Mouse (Mus musculus): ENCODE measurements at regions not wholly inside any gene's neighbourhood (a gene's known extent, or its start where the extent isn't known, plus 50 kb on each side); places are given as distances from the start of the nearest gene placed in this dataset.

DNA sequence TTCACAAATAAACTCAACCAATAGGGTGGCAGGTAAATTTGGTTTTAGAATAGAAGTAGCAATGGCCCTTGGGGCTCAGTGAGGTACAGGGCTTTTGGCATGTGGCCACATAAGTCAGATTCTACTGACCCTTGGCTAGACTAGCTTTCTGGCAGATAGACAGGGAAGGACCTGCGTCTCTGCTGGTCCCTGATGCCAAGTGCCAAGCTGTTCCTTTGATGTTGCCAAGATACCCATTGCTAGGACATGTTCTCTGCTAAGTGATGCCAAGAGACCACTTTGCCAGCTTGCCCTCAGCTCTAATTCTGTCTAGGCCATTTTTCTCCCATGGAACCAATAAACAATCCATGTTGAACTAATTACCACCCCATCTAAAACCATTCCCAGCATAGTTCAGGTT, 110.5 kb upstream of the Adcy1 start:
- Histone ChIP-seq H3K9ac (ENCODE audit: low read length) (no peak overlapping the region), H3K9me3 (ENCODE audit: control insufficient read depth, low read length) (no peaks in the 10 kb centered on the region), H3K27me3 (ENCODE audit: control insufficient read depth, insufficient read depth, low read length) (no peaks in the 10 kb centered on the region), H3K36me3 (ENCODE audit: control insufficient read depth, insufficient read depth, low read length) (no peaks in the 10 kb centered on the region), H3K4me2 (ENCODE audit: low read depth) (no peak overlapping the region), H3K27ac (ENCODE audit: low read depth, low read length) (no peak overlapping the region), H3K4me1 (ENCODE audit: control insufficient read depth, insufficient read depth, low read length) (no peaks in the 10 kb centered on the region), H3K4me3 (ENCODE audit: low read depth, low read length) (no peak overlapping the region)
- DNase-seq (ENCODE audit: low spot score) (no peak), ATAC-seq (ENCODE audit: insufficient read depth, low FRiP score, low TSS enrichment) (no peak)
- 95% methylated on average over 1 of the region's 1 CpGs for WGBS

DNA sequence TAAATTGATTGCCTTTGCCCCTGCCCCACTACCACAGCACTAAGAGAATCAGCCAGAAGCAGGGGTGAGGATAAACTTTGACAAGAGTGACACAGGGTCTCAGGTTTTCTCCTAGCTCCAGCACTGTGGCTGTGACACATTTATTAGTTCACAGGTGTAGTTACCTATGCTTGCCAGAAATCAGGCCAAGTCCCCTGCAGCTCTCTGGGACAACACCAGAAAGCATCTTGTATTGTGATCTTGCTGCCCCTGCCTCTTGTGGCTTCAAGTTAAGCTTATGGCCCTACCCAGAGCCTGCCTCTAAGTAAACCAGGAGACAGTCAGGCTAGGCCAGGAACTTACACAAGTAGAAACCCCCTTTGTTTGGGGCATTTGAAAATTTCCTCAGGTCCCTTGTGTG, 111.9 kb upstream of the Adcy1 start:
- ATAC-seq (ENCODE audit: insufficient read depth, low FRiP score, low TSS enrichment), result no peak
- no peaks in the 10 kb centered on the region for H3K36me3 ChIP-seq (ENCODE audit: control insufficient read depth, insufficient read depth, low read length)

DNA sequence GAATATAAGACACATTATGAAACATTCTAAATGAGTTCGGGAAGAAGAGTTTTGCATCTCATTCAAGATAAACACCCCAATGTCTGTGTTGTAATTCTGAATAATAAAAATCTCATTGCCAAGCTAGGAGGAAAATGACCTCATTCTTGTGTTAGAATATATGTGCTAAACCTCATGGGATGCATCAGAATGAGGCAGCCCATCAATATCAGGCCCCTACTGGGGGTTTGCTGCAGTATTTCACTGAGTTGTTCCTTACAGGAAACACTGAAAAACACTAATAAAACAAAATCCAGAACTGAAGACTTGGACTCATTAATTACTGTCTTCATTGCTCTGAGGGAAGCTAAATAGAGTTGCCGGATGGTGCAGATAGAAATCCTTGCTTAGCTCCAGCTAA, 111.6 kb upstream of the Gm11983 start:
- DNase-seq (ENCODE audit: low spot score) (no peak), ATAC-seq (ENCODE audit: insufficient read depth, low FRiP score, low TSS enrichment) (no peak)
- Histone ChIP-seq H3K4me1 (ENCODE audit: control insufficient read depth, insufficient read depth, low read length) (no peaks in the 10 kb centered on the region), H3K27ac (ENCODE audit: low read depth, low read length) (no peak overlapping the region), H3K4me3 (ENCODE audit: low read depth, low read length) (no peak overlapping the region), H3K9me3 (ENCODE audit: control insufficient read depth, low read length) (no peaks in the 10 kb centered on the region), H3K27me3 (ENCODE audit: control insufficient read depth, insufficient read depth, low read length) (no peaks in the 10 kb centered on the region), H3K4me2 (ENCODE audit: low read depth) (no peak overlapping the region), H3K36me3 (ENCODE audit: control insufficient read depth, insufficient read depth, low read length) (no peaks in the 10 kb centered on the region), H3K9ac (ENCODE audit: low read length) (no peak overlapping the region)
- WGBS, result 82% methylated on average over 2 of the region's 2 CpGs

More for the DNA sequence above, 111.9 kb upstream of the Adcy1 start:
- no peak for DNase-seq (ENCODE audit: low spot score)
- no peak overlapping the region for H3K4me3 ChIP-seq (ENCODE audit: low read depth, low read length)
- H3K9me3 ChIP-seq (ENCODE audit: control insufficient read depth, low read length), result no peaks in the 10 kb centered on the region
- H3K4me2 ChIP-seq (ENCODE audit: low read depth), result no peak overlapping the region
- no peak overlapping the region for H3K9ac ChIP-seq (ENCODE audit: low read length)
- H3K27ac ChIP-seq (ENCODE audit: low read depth, low read length), result no peak overlapping the region
- no peaks in the 10 kb centered on the region for H3K27me3 ChIP-seq (ENCODE audit: control insufficient read depth, insufficient read depth, low read length)
- no peaks in the 10 kb centered on the region for H3K4me1 ChIP-seq (ENCODE audit: control insufficient read depth, insufficient read depth, low read length)

DNA sequence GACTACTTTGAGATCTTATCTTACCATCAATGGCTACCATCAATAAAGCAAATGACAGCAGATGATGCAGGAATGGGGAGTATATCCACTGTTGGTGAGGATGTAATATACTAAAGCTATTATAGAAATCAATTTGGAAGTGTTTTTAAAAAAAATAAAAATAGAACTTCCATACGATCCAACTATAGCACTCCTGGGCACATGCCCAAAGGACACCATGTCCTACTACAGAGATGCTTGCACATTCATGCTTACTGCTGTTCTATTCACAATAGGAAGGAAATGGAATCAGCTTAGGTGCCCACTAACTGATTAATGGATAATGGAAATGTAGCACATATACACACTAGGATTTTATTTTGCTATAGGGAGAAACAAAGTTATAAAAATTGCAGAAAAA, 96.7 kb upstream of the Gm11983 start:
- no peaks in the 10 kb centered on the region for H3K4me1 ChIP-seq (ENCODE audit: control insufficient read depth, insufficient read depth, low read length)
- no peaks in the 10 kb centered on the region for H3K27me3 ChIP-seq (ENCODE audit: control insufficient read depth, insufficient read depth, low read length)
- H3K9me3 ChIP-seq (ENCODE audit: control insufficient read depth, low read length), result no peaks in the 10 kb centered on the region
- H3K4me2 ChIP-seq (ENCODE audit: low read depth), result no peak overlapping the region
- H3K9ac ChIP-seq (ENCODE audit: low read length), result no peak overlapping the region
- WGBS, result 91% methylated on average over 1 of the region's 1 CpGs
- H3K27ac ChIP-seq (ENCODE audit: low read depth, low read length), result no peak overlapping the region
- ATAC-seq (ENCODE audit: insufficient read depth, low FRiP score, low TSS enrichment) (no peak), DNase-seq (ENCODE audit: low spot score) (no peak)
- no peaks in the 10 kb centered on the region for H3K36me3 ChIP-seq (ENCODE audit: control insufficient read depth, insufficient read depth, low read length)
- H3K4me3 ChIP-seq (ENCODE audit: low read depth, low read length), result no peak overlapping the region

DNA sequence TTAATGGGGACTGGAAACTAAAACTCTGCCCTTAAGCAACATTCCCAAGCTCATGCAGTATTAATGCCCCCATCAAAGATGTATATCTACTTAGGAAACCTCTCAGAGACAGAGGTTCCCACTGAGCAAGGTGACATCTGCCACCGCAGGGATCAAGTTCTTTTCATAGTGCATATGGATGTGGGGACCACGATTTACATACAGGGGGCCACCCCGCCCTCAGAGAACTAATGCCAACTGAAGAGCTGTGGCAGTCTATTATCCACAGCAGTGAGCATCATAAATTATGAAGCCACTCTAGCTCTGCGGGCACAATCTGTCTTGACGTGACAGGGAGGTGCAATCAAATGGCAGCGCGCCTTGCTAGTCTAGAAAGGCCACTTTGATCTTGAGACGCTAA, 88.6 kb upstream of the Gm11983 start:
- peak; percentile 30 for DNase-seq (ENCODE audit: low spot score)
- Histone ChIP-seq H3K36me3 (ENCODE audit: control insufficient read depth, insufficient read depth, low read length) (no peaks in the 10 kb centered on the region), H3K4me1 (ENCODE audit: control insufficient read depth, insufficient read depth, low read length) (no peaks in the 10 kb centered on the region), H3K27me3 (ENCODE audit: control insufficient read depth, insufficient read depth, low read length) (no peaks in the 10 kb centered on the region), H3K27ac (ENCODE audit: low read depth, low read length) (no peak overlapping the region), H3K4me3 (ENCODE audit: low read depth, low read length) (no peak overlapping the region), H3K9me3 (ENCODE audit: control insufficient read depth, low read length) (no peaks in the 10 kb centered on the region), H3K9ac (ENCODE audit: low read length) (no peak overlapping the region), H3K4me2 (ENCODE audit: low read depth) (no peak overlapping the region)
- peak; percentile 67; the same call in 1 of the 2 replicates for ATAC-seq (ENCODE audit: insufficient read depth, low FRiP score, low TSS enrichment)
- WGBS, result 41% methylated on average over 8 of the region's 8 CpGs

DNA sequence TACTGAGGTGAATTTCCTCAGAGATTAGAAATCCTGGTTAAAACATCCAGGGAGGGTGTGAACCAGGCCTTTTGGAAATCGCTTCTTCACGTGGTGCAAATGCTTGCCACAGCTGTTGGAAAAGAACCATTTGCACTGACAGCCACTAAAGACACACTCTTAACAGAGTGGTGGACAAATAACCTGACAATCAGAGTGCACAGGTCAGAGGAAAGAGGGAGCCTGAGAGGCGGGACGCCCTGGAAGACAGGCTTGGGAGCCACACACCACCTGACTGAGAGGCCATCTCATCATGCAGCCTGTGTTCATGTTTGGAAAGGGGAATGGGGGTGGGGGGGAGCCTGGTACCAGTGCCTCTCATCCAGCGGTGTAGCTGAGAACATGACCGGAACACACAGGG, 87.0 kb upstream of the Gm11983 start:
- Histone ChIP-seq H3K9me3 (ENCODE audit: control insufficient read depth, low read length) (no peaks in the 10 kb centered on the region), H3K36me3 (ENCODE audit: control insufficient read depth, insufficient read depth, low read length) (no peaks in the 10 kb centered on the region), H3K4me3 (ENCODE audit: low read depth, low read length) (no peak overlapping the region), H3K4me1 (ENCODE audit: control insufficient read depth, insufficient read depth, low read length) (no peaks in the 10 kb centered on the region), H3K27me3 (ENCODE audit: control insufficient read depth, insufficient read depth, low read length) (no peaks in the 10 kb centered on the region), H3K27ac (ENCODE audit: low read depth, low read length) (no peak overlapping the region), H3K9ac (ENCODE audit: low read length) (no peak overlapping the region), H3K4me2 (ENCODE audit: low read depth) (no peak overlapping the region)
- 18% methylated on average over 6 of the region's 6 CpGs for WGBS
- ATAC-seq (ENCODE audit: insufficient read depth, low FRiP score, low TSS enrichment) (no peak; the same call in 1 of the 2 replicates), DNase-seq (ENCODE audit: low spot score) (no peak)

DNA sequence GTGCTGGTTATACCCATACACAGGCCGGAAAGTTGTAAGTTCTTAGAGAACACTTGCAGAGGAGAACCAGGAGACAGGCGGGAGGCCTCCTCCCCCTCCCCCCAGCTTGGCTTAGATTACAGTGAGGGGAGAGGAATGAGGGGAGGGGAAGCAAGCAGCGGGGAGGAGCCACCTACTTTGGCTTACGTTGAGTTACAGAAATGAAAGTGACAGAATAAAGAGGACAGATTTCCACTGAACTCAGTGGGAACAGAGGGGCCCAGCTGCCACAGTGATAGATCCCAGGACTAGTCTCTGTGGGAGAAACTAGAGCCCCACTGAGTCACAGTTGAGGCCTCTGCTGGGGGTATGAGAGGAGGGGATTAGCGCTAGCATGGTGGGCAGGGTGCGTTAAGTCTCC, 86.5 kb upstream of the Gm11983 start:
- DNase-seq (ENCODE audit: low spot score) (peak; percentile 38), ATAC-seq (ENCODE audit: insufficient read depth, low FRiP score, low TSS enrichment) (no peak)
- H3K4me2 ChIP-seq (ENCODE audit: low read depth), result no peak overlapping the region

DNA sequence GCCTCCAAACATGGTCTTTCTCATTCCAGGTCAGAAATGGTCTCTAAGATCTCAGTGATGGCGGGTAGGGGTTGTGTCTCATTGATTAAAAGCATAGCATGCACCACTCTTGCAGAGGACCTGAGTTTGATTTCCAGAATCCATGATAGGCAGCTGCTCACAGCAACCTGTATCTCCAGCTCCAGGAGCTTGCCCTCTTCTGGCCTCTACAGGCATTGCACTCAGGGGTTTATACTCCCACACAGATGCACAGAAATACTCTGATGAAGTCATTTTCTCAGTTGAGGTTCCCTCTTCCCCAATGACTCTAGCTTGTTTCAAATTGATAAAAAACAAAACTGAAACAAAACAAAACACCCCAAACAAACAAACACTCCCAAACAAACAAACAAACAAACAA, 81.1 kb upstream of the Gm11983 start:
- H3K9me3 ChIP-seq (ENCODE audit: control insufficient read depth, low read length), result 0 out of 2 replicates have a peak, but pooled peaks cover 3% of the 10 kb centered on the region
- no peak overlapping the region for H3K4me3 ChIP-seq (ENCODE audit: low read depth, low read length)
- no peak overlapping the region for H3K27ac ChIP-seq (ENCODE audit: low read depth, low read length)
- ATAC-seq (ENCODE audit: insufficient read depth, low FRiP score, low TSS enrichment) (no peak), DNase-seq (ENCODE audit: low spot score) (no peak)
- no peaks in the 10 kb centered on the region for H3K27me3 ChIP-seq (ENCODE audit: control insufficient read depth, insufficient read depth, low read length)
- no peaks in the 10 kb centered on the region for H3K4me1 ChIP-seq (ENCODE audit: control insufficient read depth, insufficient read depth, low read length)
- no peaks in the 10 kb centered on the region for H3K36me3 ChIP-seq (ENCODE audit: control insufficient read depth, insufficient read depth, low read length)
- 96% methylated on average over 1 of the region's 1 CpGs for WGBS
- no peak overlapping the region for H3K4me2 ChIP-seq (ENCODE audit: low read depth)
- H3K9ac ChIP-seq (ENCODE audit: low read length), result no peak overlapping the region

More for the DNA sequence above, 86.5 kb upstream of the Gm11983 start:
- H3K27me3 ChIP-seq (ENCODE audit: control insufficient read depth, insufficient read depth, low read length), result no peaks in the 10 kb centered on the region
- H3K4me1 ChIP-seq (ENCODE audit: control insufficient read depth, insufficient read depth, low read length), result no peaks in the 10 kb centered on the region
- no peaks in the 10 kb centered on the region for H3K36me3 ChIP-seq (ENCODE audit: control insufficient read depth, insufficient read depth, low read length)
- no peaks in the 10 kb centered on the region for H3K9me3 ChIP-seq (ENCODE audit: control insufficient read depth, low read length)
- H3K27ac ChIP-seq (ENCODE audit: low read depth, low read length), result no peak overlapping the region
- H3K9ac ChIP-seq (ENCODE audit: low read length), result no peak overlapping the region
- no peak overlapping the region for H3K4me3 ChIP-seq (ENCODE audit: low read depth, low read length)
- 19% methylated on average over 6 of the region's 6 CpGs for WGBS

DNA sequence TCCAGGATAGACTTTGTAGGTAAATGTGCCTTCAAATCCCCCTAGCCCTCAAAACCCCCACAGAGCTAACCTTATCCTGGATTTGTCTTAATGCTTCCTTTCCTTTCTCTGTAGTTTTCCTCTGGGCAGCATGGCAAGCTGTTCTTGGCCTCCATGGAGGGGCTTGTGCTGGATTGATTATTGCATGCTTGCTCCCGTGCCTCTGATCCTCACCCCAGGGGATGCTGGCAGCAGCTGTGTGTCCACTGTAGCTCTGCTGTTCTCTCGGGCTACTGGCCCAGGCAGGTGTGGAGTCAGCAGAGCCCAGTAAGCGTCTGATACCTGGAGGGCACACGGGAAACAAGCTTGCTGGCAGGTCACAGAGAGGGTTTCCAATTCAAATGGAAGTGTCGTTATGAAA, 68.2 kb upstream of the Gm11983 start:
- no peak for ATAC-seq (ENCODE audit: insufficient read depth, low FRiP score, low TSS enrichment)
- no peak overlapping the region for H3K27ac ChIP-seq (ENCODE audit: low read depth, low read length)
- no peak for DNase-seq (ENCODE audit: low spot score)

More for the DNA sequence above, 68.2 kb upstream of the Gm11983 start:
- 36% methylated on average over 5 of the region's 5 CpGs for WGBS
- Histone ChIP-seq H3K4me1 (ENCODE audit: control insufficient read depth, insufficient read depth, low read length) (no peaks in the 10 kb centered on the region), H3K4me2 (ENCODE audit: low read depth) (no peak overlapping the region), H3K36me3 (ENCODE audit: control insufficient read depth, insufficient read depth, low read length) (no peaks in the 10 kb centered on the region), H3K9ac (ENCODE audit: low read length) (no peak overlapping the region), H3K4me3 (ENCODE audit: low read depth, low read length) (no peak overlapping the region), H3K9me3 (ENCODE audit: control insufficient read depth, low read length) (no peaks in the 10 kb centered on the region), H3K27me3 (ENCODE audit: control insufficient read depth, insufficient read depth, low read length) (no peaks in the 10 kb centered on the region)

Data from neural tube, embryonic 11.5 days (tissue).